Mouse (Mus musculus): ENCODE measurements around the gene Acat3.
"Not testable (repeated sequence)": the region's sequence is repeated elsewhere in the genome, so short reads cannot be mapped to it uniquely, and the experiment has no call there.

Gene Acat3

DNA sequence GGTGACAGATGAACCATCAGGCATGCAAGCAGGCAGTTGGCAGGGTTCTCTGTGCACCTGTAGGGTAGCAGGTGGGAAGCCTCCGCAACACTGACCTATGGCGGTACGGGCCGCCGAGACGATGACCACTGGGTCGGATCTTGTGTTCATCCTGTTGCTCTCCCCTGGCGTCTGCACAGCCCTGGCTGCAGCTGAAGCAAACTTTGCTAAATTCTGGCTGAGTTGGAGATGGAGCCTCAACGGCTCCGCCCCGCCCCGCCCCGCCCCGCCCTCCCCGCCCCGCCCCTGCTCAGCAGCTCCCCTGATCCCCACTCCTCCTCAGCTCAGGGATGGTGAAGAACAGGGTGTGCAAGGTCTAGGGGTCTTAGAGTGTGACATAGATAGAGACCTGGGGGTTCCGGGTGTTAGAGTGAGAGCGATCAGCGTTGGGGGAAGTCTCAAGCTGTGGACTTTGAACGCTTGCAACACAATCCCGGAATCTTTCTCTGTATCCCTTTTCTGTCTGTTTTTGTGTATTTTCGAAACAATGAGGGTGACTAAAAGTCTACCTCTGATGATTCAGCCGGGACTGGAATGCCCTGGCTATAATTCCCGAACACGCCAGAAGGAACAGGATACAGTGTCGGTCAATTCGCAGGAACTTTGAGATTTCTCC, at the start of gene Acat3:
TSS of gene Acat3 (minus strand) at position 450 of the 655 bp plus-strand sequence.
- no peak for DNase-seq (ENCODE audit: low read depth, low spot score)

DNA sequence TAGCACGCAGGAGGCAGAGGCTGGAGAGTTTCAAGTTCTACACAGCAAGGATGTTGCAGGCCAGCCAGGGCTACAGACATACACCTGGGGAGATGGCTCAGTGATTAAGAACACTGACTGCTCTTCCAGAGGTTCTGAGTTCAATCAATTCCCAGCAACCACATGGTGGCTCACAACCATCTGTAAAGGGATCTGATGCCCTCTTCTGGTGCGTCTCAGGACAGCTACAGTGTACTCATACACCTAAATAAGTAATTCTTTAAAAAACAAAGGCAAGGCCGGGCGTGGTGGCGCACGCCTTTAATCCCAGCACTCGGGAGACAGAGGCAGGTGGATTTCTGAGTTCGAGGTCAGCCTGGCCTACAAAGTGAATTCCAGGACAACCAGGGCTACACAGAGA, 47.7 kb upstream of the Acat3 start:
- DNase-seq (ENCODE audit: low read depth, low spot score) = peak; percentile 51

DNA sequence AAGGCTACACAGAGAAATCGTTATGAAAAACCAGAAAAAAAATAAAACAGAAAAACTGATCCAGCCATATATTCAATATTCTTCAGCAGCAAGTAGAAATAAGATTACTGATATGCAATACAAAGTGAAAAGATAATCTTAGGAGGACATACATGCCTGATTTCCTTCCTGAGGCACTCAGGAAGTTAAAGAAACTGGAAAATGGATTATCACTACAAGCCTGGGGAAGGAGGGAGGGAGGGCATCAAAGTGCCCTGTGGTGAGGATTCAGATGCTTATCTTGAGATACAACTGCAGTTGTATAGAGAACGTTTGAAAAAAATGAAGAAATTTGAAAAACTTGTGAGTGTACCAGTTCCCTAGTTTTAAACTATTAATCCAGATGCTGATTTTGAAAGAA, 43.6 kb upstream of the Acat3 start:
- DNase-seq (ENCODE audit: low read depth, low spot score) = no peak

DNA sequence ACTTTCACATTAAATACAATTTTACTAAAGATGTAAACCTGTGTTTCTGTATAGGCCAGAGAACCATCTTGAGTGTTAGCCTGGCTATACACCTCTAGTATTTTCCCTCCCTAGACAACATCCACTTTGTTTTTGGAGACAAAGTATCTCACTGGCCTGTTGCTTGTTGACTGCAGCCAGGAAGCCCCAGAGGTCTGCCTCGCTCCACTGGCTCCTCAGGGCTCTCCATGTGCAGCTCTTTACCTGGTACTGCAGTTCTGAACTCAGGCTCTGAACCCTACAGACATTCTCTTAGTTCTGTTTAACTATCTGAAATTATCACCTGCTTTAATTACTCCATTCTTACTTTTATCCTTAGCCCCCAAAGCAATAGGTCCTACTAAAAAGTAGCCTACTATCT, 38.1 kb upstream of the Acat3 start:
- DNase-seq (ENCODE audit: low read depth, low spot score) = no peak

DNA sequence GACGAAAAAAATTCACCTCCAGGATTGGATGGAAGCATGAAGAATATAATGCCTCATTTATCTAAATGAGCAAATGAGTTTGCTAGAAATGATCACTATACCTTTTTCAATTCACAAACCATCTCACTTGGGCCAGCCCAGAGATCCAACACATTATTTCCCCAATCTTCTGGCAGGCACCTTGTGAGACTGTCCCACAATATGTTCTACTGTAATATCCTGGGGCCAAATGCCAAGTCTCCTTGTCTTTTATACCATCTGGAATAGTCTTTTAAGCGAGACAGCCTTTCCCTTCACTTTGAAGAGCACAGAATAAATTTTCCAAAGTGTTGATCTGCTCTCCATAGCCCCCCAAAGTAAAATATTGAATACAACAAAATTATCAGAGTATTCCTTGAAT, 33.5 kb upstream of the Acat3 start:
- DNase-seq (ENCODE audit: low read depth, low spot score) = no peak

DNA sequence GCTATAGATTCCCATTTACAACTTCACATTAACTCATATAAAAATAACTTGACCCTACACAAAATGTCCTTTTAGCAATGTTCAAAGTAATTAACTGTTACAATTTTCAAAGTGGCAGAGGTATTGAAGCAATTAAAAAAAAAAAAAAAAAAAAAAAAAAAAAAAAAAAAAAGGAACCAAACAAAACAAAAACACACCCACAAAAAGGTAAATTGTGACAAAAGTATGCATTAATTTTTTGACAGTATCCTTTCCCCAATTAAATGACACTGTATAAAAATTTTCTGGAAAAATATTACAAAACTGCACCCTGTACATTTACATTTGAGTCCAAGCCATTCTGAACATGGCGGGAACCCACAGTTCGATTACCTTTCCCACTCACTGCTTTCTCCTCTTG, 26.8 kb upstream of the Acat3 start:
- DNase-seq (ENCODE audit: low read depth, low spot score) = no peak

DNA sequence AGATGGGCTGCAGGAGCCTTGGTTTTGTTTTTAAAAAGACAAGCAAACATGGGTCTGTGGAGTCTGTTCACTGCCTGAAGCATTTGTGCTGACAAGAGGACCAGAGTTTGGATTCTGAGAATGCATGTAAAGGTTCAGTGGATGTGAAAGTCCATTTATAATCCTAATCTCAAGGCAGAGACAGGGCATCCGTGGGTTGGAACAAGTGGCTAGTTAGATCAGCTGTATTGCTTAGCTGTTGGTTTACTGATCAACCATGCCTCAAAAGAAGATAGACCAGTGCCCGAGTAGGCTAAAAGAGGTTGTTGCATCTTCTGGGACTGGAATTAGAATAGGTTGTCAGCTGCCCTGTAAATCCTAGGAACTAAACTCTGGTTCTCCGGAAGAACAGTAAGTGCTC, 23.1 kb upstream of the Acat3 start:
- DNase-seq (ENCODE audit: low read depth, low spot score) = no peak

DNA sequence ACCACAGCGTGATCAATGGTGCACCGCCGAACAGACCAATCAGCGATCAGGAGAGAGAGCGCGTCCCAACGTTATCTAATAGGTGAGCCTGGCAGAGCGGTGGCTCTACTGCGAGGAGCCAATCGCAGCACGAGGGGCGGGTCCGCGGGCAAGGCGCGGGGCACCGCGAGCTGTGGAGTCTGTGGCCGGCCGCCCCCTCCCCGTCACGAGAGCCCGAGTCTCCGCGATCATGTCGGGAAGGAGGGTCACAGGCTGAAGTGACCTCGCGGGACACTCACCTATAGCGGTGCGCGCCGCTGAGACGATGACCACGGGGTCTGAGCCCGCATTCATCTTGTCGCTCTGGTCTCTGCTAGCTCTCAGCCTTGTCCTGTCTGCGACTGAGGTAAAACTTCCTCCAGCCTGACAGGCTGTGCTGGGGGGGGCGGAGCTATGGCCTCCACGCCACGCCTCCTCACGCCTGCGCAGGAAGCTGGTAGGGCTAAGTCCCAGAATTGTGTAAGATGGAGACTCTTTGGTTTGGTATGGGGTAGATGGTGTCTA, 20.0 kb upstream of the Acat3 start, which contains the start of gene Acat2:
TSS of gene Acat2 (minus strand) at position 417 of the 543 bp plus-strand sequence.
- DNase-seq (ENCODE audit: low read depth, low spot score) = peak; percentile 96

DNA sequence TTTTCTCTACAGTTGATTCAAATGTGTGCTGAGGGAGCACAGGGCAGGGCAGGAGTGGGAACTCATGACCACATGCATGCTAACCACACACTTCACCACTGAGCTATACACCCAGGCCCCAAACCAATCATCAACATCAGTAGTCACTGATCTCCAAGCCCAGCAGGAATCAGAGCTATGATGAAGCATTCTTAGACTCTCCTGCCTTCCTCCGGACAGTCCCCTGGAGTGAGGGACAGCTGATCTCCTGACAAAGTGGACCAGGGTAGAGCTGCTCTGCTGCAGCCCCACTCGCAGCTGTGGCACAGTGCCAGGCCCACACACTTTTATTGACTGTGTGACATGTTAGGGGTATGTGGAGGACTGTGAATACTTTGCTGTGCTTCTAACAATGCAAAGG, 19.0 kb upstream of the Acat3 start:
- not testable (repeated sequence) for DNase-seq (ENCODE audit: low read depth, low spot score)

DNA sequence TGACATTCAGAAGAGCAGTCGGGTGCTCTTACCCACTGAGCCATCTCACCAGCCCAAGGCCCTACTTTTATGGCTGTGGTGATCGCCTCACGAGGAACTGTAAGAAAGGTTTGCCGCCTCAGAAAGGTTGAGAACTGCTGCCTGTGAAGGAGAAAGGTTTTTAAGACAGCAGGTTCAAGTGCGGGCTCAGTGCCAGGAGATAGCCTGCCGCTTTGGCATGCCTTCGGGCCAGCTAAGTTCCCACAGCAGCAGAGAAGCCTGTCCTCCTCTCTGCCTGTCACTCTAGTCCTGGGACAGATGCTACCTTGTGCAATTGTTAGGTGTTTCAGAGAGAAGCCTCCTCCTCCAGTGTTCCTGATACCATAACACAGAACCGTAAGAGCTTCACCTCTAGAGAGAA, 16.3 kb upstream of the Acat3 start:
- no peak for DNase-seq (ENCODE audit: low read depth, low spot score)

DNA sequence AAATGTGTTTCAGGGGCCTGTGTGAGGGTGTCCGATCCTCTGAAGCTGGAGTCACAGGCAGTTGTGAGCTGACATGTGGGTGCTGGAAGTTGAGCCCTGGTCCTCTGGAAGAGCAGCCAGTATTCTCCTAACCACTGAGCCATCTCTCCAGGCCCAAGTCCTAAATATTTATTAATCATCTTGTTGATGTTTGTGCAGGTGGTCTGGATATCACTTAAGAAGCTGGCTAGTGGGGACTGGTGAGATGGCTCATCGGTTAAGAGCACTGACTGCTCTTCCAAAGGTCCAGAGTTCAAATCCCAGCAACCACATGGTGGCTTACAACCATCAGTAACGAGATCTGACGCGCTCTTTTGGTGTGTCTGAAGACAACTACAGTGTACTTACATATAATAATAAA, 9.3 kb upstream of the Acat3 start:
- DNase-seq (ENCODE audit: low read depth, low spot score) = no peak

DNA sequence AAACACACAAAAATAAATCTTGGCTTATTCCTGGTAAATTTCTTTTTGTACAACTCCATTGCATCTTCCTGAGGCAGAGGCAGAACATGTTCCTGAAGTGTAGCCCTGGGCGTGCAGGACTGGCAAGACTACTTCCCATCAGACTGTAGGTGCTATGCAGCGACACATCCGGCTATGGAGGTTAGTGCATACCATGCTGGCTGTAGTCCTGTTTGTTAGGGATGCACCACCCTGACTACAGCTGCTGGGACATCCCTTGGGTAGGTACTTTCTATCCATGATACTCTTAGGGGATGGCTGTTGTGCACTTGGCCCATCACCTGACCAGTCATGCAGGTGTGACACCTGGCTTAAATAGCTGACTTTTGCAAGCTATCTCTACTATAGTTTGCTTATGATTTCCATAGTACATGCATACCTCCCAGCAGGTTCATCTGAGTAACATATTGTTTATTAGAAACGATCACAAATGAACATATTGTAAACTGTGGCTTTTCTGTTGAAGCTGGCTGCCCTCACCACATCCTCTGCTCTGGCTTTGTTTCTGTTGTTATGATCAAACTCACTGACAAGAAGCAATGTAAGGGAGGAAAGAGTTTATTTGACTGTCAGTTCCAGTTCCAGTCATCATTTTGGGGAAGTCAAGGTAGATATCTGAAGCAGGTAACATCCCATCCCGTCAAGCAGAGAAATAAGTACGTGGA, 2.2 kb upstream of the Acat3 start:
- peak; percentile 43 for DNase-seq (ENCODE audit: low read depth, low spot score)

DNA sequence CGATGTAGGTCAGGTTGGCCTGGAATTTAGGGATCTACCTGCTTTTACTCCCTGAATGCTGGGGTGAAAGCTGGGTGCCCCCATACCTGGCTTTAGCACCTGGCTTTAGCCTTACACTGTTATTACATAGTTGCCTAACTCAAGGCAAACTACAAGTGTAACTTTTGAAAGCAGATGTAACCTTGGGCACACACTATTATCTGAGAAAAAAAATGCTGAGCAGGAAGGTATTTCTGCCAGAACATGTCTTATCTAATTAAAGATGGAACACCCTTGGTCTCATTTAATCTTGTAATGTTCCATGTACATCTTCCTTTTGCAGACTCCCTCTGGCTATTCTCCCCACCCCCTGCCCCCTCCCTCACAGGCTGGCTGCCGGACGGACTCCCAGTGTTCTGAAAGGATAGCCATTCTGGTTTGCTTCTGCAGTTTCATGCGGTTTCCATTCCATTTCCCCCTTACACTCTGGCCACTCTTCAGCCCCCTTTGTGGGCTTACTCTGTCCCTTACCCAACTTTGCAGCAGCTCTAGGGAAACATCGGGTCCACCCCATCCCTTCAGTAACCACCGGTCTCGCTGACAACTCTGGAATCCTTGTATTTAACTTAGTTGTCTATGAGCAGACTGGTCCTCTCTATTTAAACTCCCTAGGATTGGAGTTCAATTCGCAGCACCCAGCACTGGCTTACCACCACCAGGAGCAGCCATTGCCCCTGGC, 1.3 kb upstream of the Acat3 start:
- no peak for DNase-seq (ENCODE audit: low read depth, low spot score)

DNA sequence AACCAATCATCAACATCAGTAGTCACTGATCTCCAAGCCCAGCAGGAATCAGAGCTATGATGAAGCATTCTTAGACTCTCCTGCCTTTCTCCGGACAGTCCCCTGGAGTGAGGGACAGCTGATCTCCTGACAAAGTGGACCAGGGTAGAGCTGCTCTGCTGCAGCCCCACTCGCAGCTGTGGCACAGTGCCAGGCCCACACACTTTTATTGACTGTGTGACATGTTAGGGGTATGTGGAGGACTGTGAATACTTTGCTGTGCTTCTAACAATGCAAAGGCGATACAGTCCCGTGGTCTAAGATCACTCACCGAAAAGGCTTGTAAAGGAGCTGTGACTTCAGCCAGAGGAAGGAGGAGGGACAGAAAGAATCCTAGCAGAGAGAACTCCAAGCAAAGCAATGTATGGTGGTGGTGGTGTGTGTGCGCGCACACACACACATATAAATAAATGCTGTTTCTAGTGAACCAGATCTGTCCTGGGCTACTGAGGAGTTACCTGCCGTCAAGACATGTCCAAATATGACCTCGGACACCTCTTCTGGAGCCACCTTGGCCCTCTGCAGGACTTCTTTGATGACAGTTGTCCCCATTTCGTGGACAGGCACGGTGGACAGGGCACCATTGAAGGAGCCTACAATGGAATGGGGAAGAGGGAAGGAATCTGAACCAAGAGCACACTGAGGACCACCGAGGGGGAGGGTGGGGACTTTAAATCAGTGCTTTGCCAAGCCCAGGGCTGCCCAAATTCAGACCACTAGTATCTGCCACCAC, 837 bp downstream of the Acat3 start:
- not testable (repeated sequence) for DNase-seq (ENCODE audit: low read depth, low spot score)

DNA sequence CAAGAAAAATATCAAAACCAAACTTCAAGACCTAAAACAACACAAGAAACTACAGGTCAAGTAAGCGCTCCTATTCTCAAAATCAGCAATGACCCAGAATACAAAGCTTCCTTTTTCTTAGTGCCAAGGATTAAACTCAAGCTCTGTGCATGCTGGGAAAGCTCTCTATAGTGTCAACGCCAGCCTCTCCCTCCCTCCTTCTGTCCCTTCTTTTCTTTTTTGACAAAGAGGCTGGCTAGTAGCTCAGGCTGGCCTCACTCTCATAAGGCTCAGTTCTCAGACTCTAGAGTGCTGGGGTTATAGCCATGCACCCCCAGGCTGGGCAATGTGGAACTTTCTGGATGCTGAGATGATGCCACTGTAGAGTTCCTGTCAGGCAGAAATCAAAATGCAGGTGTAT, 2.3 kb downstream of the Acat3 start:
- no peak for DNase-seq (ENCODE audit: low read depth, low spot score)

DNA sequence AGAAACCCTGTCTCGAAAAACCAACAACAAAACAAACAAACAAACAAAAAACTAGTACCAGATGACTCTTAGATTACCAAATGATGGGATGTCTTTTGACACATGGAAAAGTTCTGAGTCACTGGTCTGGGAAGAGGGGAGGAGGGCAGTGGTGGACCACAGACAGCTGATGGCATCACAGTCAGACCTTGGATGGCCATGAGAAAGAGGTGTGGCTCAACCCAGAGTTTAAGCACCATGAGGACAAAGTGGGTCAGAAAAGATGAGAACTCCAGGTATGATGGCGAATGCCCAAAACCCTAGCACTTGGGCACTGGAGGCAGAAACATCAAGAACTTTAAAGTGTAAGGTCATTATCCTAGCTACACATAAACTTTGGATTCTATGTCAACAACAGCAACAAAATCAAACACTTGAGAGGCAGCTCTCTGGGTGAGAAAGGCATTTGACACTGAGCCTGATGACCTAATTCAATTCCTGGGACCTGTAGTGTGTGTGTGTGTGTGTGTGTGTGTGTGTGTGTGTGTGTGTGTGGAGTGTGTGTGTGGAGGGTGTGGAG, 2.9 kb downstream of the Acat3 start:
- DNase-seq (ENCODE audit: low read depth, low spot score) = no peak

DNA sequence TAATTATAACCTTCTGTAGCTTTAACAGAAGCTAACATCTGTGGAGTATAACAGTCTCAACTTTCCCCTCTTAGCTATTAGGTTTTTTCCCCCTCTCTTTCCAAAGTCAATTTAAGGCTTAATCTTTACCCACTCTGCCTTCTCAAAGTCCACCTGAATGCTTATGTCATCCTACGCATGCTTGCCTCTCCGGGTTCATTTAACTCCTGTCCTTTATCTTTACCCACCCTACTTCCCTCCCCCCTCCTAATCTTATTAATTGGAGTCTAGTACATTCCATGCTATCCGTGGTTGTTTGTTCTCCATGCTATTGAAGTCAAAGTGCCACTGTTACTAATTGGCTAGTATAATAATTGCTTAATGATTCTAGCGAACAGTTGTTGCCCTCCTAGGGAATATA, 4.7 kb downstream of the Acat3 start:
- DNase-seq (ENCODE audit: low read depth, low spot score) = no peak

DNA sequence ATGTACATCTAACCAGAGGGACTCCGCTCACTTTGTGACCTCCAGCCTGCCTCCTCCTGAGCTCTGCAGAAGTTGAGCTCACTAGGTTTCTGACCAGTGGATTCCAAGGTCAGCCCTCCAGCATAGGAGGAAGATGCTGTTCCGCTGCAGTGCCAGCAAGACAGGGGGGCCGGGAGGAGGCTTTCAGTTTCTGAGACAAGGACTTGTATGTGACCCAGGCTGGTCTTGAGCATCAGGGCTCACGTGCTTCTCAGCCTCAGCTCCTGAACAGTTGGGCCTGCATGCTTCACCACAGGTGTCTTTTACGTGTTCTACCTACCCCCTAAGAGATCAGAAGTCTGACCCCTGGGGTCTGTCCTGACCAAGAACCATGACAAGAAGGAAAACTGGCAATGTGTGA, 8.8 kb downstream of the Acat3 start:
- DNase-seq (ENCODE audit: low read depth, low spot score) = not testable (repeated sequence)

DNA sequence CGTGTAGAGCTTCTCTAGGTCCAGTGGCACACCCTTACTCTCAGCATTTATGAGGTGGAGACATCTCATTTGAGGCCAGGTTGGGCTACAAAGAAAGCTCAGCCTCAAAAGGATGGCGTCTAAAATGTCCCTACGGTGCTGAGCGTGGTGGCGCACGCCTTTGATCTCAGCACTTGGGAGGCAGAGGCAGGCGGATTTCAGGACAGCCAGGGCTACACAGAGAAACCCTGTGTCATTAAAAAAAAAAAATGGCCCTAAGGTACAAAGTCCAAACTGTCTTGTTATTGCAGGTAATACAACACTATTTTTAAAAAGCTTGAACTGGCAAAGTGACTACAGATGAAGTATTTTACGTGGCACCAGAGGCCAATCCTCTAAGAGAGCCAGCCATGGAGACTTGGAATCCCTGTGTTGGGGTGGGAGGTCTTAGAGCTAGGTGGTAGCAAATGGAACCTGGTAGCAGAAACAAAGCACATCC, 14.7 kb downstream of the Acat3 start:
- DNase-seq (ENCODE audit: low read depth, low spot score) = no peak

DNA sequence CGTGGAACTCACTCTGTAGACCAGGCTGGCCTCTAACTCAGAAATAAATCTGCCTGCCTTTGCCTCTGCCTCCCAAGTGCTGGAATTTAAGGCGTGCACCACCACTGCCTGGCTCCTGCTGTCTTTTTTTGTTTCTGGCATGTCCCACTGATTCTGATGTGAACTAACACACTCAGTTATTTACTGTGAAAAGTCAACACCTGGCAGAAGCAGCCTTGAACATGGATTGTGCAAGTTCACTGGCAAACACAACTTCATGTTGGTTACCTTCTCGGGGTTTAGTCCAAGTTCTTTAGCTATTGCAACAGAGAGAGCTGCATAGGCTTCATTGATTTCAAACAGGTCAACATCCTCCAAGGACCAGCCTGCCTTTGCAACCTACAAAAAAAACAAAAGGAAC, 15.4 kb downstream of the Acat3 start:
- no peak for DNase-seq (ENCODE audit: low read depth, low spot score)

DNA sequence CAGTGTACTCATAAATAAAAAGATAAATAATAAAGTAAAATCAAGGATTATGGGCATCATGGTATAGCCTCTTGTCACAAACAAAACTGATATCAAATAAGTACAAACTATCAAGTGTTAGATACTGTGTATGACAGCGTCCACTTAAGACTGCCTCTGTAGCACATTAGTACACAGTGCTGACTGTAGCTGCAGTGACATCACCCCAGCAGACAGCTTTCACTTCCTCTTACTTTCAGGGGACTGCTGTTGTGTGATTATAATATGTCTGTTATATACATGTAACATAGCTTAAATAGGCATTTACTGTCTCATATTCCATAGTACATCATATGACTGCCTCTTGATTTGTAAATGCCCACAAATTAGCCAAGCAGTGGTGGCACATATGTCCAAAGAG, 19.3 kb downstream of the Acat3 start:
- DNase-seq (ENCODE audit: low read depth, low spot score) = no peak

Data from CD4-positive helper T cell, adult 2 months (primary cell).